Mouse (Mus musculus) cerebellum, postnatal 25 days (tissue): ENCODE data around the gene Apoa2.
"Not testable (repeated sequence)": the region's sequence is repeated elsewhere in the genome, so short reads cannot be mapped to it uniquely, and the experiment has no call there.

Source experiments
- DNase-seq, 2 experiments: peaks; one replicate each; pipeline ENCODE4 v3.0.0; 2021; ENCODE audit warnings: mixed read lengths in 2 of 2

Gene Apoa2

DNA sequence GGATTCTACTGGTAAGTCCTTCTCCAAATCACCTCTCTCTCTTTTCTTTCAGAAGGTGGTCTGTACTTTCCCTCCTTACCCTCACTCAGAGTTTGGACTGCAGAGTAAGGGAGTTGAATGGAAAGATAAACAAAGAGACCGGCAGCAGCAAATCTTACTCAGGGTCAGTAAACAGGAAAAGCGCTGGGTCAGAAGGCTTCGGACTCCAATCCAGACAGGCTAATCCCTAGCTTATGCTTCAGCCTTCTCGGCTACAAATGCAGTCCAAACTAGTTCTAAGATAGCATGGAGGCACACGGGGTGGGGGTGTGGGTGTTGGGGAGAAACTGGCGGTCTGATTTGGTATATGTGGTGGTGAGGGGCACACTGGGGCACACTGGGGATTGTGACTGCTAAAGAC, 12.6 kb downstream of the Apoa2 start:
- DNase-seq = no peak

DNA sequence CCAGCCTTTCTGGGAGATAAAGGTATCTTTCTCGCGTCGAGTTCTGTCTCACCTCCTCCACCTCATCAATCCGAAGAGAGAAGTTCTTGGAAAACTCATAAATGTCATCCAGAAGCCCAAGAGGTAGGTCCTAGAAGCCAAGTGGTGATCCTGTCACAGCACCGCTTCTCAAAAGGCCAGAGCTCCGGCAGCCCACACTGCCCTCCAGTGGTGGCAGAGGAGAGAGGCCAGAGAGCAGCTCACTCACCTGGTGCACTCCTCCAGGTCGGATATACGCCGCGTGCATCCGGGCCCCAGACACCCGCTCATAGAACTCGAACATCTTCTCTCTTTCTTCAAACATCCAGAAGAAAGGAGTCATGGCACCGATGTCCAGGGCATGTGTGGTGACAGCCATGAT, 13.6 kb downstream of the Apoa2 start:
- DNase-seq = peak; percentile 59 to 74

DNA sequence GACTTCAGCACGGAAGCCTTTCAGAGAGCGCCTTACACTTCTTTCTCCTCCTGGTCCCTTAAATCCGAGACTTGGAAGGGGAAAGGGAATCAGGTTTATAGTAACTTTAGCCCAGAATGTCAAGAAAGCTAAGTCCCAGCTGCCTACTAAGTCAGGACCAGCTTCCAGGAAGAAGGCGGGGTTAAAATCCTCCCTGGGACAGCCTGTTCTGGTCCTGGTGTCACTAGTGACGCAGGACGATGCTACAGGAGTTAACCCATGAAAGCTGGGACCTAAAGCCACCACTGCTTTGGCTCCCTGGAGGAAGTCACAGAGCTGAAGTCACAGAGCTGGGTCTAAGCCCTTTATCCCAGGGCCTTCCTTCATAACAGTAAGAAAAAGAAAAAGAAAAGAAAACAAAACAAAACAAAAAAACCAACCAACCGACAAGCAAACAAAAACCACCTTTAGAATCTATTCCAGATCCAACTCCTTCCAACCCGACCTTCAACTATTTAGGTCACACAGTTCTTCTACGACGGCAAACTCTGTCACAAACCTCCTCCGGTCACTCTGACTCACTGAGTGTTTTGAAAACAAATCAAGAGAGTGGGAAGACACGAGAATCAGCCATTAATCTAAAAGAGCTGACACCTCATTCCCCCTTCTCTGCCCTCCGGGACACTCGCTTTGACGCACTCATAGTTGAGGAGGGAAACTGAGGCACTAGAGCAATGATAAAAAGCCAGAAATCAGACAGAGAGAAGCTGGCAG, 15.3 kb downstream of the Apoa2 start:
- DNase-seq = no peak

DNA sequence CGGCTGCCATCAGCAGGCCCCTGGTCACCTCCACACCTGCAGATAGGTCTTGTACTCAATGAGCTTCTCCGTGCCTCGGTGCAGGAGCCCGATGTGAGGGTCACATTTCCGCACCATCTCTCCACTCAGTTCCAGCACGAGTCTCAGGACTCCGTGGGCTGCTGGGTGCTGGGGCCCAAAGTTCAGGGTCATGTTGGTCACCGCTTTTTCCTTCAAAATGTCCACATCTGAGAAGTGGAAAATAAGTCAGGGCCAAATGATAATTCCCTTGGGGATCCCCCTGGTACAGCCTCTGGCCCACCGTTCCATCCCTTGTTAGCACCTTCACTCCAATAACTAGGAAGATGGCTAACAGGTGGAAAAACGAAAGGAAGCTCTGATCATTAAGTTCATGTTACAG, 16.1 kb downstream of the Apoa2 start:
- no peak for DNase-seq

DNA sequence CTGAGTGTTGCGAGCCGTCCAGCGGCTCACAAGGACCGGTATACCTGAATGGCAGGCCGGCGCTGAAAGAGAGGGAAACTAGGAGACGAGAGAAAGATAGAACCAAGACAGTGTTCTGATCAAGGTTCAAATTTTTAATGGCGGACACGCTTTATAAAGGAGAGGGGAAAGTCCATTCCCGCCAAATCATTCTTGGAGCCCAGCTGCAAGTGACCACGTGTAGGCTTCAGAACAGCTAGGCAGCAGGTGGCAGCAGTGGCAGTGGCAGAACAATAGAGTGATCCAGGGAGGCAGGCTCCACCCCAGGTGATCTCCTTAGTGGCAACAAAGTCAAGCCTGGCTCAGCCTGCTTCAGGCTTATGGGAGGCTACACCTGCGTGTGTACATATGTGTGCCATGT, 17.1 kb downstream of the Apoa2 start:
- not testable (repeated sequence) for DNase-seq

DNA sequence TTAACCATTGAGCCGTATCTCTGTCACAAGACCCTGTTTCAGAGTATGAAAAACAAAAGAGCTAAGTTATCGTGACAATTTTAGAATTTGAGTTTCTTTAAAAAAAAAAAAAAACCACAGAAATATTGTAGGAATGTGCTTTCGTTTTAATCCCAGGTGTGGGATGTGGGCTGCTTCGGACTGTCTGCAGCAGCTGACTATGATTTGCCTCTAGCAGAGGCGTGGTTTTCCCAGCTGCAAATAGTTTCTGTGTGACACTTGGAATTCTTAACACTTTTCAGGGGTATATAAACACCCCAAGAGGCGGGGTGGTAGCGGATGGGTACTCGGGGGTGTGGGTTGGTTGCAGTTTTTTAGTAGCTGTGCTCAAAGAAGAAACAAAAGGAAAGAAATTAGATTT, 20.5 kb downstream of the Apoa2 start:
- DNase-seq = no peak

DNA sequence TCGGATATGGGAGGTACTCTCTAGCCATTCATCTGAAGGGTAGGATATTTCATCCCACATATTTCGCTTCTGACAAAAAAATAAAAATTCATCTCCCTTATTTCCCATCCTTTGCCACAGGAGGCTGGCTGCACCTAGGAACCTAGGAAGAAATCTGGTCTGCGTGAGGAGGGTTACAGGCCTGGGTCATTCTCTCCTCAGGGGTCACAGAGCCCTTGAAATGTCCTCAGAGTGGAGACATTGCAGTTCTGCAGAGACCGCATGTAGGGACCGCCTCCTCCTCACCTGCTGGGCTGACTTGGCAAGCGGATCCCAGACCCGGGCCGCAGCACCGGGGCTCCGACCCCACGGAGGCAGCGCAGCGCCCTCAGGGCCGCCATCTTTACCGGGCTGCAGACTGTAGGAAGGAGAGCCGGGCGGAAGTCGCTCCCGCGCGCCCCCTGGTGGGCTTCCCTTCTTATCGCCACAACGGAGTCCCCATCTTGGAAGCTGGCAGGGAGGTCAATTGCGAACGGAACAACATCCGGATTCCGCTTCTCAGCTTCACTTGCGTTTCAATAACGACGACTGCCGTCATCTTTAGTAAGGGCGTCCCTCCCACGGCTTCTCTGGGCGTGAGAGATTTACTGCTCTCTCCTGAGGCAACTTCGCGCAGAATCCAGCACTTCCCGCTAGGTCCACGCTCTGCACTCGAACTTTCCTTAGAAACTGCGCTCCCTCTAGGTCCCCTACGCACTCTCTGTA, 22.0 kb downstream of the Apoa2 start:
- DNase-seq = peak; percentile 99

DNA sequence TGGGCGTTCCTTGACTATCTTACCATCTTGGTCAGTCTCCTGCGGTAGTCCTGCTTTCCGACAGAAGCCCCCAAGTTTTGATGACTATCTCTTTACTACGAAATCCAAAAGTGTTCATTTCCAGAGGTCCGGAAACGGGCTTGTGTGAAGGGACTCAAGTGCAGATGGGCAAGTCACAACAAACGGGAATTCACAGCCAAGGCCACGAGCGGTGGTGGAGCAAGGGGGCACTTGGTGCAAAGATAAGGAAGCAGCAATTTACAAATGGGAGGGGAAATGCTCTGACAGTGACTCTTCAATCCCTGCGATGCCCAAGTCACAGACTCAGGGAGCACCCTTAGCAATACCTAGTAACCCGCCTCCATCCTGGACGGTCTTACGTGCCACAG, 22.6 kb downstream of the Apoa2 start:
- DNase-seq = no peak

DNA sequence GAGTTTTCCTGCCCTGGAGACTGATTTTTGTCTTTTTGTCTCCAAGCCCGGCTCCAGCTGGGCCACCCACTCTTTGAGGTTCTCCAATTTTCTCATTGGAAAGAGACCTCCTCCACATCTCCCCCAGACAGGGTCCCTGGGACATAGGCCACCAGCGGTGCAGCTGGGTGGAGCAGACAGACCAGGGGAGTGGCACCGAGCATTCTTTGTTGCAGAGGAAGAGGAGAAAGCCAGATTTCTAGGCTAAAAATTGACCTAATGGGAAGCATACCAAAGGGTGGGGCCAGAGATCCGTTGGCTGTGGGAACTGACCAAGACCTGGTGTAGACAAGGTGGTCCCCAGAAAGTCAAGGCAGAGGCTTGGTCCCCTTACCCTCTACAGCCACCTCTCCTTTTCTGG, 23.1 kb downstream of the Apoa2 start:
- no peak for DNase-seq

DNA sequence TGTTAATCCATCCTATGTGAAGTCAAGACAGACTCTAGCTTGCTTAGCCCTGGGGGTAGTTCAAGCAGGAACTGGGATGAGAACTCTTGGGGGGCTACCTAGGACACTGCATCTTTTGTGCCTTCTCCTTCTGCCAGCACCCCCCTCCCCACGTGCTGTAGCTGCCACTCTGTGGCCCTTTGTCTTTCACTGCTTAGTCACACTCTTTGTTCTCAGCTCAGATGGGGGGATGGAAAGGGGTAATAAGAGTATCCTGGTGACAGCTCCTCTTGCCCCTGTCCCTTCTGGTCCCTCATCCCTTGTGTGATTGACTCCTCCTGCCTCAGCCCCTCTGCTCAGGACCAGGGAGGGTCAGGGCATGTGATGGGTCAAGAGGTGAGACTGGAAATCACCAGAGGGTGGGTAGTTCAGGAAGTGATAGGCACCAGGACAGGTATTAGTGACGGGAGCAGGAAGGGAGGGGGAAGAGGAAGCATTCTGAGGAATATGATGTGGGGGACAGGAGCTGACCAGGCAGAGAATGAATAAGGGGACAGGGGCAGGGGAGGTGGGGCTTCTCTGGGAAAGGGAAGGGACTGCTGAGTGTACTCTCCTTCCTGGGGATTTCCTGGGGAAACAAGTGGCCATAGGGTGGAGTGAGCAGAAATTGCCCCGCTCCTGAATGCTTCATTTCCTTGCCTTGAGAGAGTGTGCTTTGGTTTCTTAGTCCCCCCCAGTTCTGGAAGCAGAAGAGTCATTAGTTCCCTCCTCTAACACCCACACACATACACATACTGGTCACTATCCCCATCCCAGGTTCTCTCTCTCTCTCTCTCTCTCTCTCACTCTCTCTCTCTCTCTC, 23.8 kb downstream of the Apoa2 start:
- DNase-seq = no peak

DNA sequence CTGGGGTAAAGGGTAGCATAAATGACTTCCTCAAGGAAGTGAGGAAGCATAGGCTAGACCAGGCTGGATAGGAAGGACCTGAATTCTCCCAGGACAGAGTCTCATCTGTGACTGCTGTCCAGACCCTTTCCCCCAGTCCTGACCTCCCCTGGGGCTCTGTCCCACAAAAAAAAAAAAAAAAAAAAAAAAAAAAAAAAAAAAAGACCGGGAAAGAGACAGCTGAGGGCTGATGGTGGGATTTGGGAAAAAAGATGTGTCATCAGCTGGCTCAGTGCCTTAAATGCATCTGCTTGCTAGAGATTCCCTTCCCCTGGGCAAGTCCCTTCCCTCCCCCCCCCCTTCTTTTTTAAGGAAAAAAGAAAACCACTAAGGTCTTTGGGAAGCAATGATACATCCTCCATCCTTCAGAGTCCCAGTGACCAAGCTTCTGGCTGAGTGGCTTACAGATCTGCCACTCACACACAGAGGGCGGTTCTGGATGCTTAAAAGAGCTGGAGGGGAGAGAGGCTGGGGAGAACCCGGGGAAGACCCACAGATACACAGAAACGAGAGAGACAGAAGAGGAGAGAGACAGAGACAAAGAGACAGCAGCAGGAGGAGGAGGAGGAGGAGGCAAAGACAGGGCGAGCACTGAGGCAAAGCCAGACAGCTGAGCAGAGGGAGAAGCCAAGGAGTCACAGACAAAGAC, 25.2 kb downstream of the Apoa2 start, which contains the start of gene Adamts4:
Gene Adamts4 (plus strand): TSS at position 509 of the 688 bp plus-strand sequence.
- DNase-seq = peak; percentile 47 to 58

DNA sequence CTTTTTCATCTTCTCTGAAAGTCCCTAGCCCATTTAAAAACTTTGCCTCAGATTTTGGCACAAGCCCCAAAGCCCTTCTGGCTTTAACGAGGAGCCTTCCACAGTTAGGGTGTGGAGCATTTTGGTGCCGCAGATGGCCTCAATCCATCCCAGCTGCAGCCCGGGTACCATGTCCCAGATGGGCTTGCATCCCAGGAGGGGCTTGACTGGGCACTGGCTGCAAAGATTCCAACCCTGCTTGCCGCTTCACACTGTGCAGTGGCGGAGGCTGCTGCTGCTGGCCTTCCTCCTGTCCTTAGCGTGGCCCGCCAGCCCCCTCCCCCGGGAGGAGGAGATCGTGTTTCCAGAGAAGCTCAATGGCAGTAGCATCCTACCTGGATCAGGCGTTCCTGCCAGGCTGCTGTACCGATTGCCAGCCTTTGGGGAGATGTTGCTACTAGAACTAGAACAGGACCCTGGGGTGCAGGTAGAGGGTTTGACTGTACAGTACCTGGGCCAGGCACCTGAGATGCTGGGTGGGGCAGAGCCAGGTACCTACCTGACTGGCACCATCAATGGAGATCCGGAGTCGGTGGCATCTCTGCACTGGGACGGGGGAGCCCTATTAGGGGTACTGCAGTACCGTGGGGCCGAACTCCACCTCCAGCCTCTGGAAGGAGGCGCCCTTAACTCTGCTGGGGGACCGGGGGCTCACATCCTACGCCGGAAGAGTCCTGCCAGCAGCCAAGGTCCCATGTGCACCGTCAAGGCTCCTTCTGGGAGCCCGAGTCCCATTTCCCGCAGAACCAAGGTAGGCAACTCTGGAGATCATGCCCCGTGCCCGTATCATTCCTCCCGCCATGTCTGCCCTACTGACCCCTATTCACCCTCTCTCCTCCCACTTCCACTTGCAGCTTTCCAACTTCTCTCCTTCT, 26.1 kb downstream of the Apoa2 start, which contains the start of gene Ndufs2:
Gene Ndufs2 (minus strand): TSS at position 709 of the 914 bp plus-strand sequence.
- peak in 1 of 2 experiments; percentile 30 for DNase-seq

DNA sequence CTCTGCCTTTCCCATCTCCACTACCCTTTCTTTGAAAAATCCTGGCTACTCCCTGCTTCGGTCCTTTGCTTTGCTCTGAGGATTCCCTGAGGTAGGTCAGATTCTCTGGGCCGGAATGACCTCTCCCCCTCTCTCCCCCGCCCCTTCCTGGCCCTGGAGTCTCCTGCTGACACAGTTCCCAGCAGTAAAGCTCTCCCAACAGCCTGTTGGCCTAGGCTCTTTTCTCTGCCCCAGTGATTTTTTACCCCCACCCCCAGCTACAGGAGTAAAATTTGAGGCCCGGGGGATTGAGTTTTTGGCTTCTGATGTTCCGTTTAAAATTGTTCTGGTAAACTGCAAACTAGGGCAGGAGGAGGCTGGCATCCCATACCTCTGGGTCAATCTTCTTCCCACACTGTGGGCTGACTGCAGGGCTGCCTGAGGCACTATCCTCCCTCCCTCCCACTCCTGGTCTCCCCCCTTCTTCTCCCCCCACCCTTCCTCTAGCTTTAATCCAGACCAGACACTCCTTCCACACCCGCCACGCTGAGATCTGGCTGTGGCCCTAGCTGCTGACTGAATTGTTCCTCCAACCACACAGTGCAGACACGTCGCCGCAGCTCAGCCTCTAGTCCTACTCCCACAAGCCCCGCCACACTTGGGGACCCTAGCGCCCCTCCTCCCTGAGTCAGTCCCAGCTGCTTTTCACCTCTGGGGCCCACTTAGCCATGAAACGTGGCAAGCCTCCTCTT, 26.9 kb downstream of the Apoa2 start:
- DNase-seq = peak in 1 of 2 experiments; percentile 36

DNA sequence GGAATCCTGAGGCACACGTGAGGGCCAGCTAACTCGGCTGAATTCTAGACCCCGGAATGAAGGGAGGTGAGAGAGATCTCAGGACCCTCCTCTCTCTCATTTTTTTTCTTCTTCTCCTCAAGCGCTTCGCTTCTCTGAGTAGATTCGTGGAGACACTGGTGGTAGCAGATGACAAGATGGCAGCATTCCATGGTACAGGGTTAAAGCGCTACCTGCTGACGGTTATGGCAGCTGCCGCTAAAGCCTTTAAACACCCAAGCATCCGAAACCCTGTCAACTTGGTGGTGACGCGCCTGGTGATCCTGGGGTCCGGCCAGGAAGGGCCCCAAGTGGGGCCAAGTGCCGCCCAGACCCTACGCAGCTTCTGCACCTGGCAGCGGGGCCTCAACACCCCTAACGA, 27.6 kb downstream of the Apoa2 start:
- no peak for DNase-seq

DNA sequence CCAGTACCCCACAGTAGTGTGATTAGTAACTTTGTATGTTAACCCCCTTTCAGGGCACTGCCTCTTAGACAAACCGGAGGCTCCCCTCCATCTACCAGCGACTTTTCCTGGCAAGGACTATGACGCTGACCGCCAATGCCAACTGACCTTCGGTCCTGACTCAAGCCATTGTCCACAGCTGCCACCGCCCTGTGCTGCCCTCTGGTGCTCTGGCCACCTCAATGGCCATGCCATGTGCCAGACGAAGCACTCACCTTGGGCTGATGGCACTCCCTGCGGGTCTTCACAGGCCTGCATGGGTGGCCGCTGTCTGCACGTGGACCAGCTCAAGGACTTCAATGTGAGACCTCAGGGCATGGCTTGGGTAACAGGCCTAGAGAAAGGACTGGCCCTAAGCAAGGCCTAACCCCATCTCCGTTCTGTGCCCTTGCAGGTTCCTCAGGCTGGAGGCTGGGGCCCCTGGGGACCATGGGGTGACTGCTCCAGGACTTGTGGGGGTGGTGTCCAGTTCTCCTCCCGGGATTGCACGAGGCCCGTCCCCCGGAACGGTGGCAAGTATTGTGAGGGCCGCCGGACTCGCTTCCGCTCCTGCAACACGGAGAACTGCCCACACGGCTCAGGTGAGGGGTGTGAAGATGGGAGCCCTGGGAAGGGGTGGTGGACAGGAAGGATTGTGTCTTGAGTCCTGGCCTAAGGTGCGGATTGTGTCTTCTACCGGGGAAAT, 31.4 kb downstream of the Apoa2 start:
- DNase-seq = no peak

DNA sequence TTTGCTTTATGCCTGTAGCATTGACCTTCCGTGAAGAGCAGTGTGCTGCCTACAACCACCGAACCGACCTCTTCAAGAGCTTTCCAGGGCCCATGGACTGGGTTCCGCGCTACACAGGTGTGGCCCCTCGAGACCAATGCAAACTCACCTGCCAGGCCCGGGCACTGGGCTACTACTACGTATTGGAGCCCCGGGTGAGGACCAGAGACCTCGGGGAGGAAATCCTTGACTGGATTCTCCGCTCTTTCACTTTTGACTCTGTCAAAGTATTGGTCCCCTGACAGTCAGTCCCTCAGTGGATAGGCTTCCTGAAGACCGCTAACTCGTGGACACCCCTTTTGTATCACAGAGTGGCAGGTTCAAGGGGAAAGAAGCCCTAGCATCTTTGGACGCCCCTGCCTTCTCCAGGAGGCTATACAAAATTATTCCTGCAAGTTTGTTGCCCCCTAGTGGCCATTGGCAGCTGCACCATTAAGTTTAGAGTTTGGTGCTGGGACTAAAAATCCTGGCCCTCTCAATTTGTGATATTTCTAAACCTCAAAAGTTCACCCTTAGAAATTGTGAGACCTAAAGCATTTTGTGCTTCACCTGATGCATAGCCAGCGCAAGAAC, 32.2 kb downstream of the Apoa2 start:
- DNase-seq = peak; percentile 63 to 76

DNA sequence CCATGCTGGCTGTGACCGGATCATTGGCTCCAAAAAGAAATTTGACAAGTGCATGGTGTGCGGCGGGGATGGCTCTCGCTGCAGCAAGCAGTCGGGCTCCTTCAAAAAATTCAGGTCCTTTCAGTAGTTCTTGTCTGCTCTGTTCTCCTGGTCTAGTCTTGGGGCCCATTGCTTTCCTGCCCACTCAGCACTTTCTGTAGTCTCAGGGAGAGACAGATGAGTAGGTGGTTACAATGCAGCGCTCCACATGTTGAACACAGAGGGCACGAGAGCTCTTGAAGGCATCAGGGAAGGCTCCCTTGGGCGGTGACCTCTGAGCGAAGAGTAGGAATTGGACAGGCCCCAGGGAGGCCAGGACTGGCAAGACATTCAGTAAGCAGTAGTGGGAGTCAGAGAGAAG, 32.9 kb downstream of the Apoa2 start:
- no peak for DNase-seq

DNA sequence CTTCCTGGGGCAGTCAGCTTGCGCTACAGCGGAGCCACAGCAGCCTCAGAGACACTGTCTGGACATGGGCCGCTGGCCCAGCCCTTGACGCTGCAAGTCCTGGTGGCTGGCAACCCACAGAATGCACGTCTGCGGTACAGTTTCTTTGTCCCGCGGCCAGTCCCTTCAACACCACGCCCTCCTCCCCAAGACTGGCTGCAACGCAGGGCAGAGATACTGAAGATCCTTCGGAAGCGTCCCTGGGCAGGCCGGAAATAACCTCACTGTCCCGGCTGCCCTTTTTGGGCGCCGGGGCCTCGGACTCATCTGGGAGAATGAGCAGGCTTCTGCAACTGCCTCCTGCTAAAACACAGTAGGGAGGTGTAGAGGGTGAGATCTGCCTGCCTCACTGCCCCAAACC, 34.1 kb downstream of the Apoa2 start:
- no peak for DNase-seq

DNA sequence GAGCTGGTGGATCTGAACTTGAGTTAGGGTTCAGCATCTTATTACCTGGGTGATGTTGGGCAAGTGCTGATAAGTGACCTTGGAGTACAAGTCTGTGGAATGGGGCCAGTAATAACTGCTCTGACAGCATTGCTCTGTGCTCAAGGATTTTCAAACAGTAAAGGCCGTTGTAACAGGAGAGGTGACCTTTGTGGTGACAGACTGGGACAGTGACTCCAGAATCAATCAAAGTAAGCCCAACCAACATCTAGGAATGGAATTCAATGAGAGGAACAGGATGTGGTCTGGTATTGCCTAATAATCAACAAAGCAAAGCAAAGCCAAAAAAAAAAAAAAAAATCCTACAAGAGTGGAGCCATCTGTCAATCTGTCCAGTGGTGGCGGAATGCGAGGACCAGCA, 35.5 kb downstream of the Apoa2 start:
- no peak for DNase-seq
